Mouse (Mus musculus) bone marrow, adult 2 months (tissue): ENCODE results near the gene Azin2.

Experiments
- CTCF ChIP-seq: fragments of 200-500 bp; IDR thresholded peaks from 2 replicates; pipeline ENCODE4 v1.5.1; 2011; ENCODE audit warnings: low read length, control low read depth; ENCODE audit not compliant: control insufficient read depth, insufficient read depth
- POLR2A ChIP-seq: fragments of 200-500 bp; IDR thresholded peaks from 2 replicates; pipeline ENCODE4 v1.6.1; 2011; ENCODE audit warnings: low read depth, mild to moderate bottlenecking, control low read depth, low read length, borderline replicate concordance; ENCODE audit not compliant: control insufficient read depth

- TF ChIP-seq POLR2A (no peak), CTCF (no peak)
These were observed 35.0 kb upstream of the Azin2 start for GRCm38 (mm10) chr4:128997258-128997657.
